Mouse (Mus musculus) MN1 (cell line): Measurements from ENCODE around the gene Tfpi.

Experiments used
- DNase-seq: peaks from one replicate; pipeline ENCODE4 v3.0.0-alpha.2; 2016; ENCODE audit warnings: low spot score

Tfpi gene

GRCm38 (mm10) chr2:84473941-84474530, 2.5 kb downstream of the Tfpi start:
- no peak for DNase-seq

DNA sequence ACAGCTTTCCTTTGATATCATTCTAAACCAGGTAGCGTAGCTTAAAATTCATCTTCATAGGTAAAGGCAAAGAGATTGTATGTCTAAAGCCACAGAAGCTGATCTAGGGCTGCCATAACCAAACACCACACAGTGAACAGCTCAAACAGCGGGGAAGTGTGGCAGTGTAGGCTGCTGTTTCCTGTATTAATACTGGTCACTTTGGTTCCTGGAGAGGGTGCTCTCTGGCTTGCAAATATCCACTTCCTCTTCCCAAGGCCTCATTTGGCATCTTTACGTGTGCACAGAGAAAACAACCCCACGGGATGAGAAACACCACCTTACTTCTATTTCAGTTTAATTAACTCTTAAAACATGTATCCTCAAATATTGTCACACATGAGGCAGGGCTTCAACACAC, 9.2 kb downstream of the Tfpi start:
- no peak for DNase-seq

GRCm38 (mm10) chr2:84464956-84465355, 11.6 kb downstream of the Tfpi start:
- DNase-seq: no peak

DNA sequence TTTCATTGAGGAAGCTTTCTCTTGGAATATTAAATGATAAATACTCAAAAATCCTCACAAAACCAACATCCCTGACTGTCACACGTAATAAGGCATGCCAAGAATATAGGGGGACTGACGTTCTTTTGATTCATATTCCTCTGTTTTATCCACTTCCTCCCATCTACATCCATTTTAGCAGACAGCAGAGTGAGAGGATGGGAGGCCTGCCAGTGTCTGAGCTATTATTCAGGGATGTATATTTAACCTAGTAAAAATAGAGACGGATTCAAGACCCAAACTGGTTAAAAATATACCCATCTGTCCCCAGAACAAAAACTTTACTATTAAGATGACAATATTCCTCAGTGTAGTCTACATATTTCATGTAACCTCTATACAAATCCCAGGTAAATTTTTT, 14.2 kb downstream of the Tfpi start:
- DNase-seq: no peak

DNA sequence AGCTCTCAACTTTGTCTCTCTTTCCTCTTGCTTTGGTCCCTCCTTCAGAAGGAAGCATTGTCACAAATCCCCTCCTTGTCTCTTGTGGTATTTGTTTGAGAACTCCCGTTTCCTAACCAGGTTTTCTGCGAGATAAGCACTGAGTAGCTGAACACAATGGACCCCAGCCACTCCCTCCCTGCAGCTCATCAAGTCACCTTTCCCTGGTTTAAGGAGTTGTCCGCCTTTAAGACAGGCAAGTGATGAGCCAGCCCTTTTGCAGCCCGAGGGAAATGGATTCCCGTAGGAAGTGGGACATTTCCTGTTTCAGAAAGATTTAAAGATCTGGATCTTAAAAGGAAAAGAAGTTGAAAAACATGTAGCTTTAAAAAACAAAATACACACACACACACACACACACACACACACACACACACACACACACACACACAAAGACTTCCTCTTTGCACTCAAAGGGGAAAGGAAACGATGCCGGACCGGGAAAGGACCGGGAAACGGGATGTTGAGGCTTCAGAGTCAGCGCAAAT, 16.9 kb downstream of the Tfpi start:
- no peak for DNase-seq

DNA sequence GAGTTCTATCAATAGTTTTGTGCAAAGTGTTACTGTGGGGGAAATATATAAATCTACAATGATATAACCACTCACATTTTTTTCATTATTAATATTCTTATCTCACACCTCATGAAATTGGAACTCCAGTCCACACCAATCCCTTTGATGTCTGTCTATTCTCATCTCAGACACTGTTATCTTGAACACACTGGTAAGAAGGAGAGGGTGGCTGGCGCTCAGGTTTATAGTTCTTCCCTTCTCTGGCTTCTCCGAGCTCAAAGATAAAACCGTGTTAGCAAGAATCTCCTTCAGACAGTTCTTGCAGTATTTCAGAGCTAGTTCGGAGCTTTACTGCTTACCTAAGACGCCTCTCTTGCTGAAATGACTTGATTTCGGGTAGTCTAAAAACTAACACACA, 19.4 kb downstream of the Tfpi start:
- DNase-seq: no peak

DNA sequence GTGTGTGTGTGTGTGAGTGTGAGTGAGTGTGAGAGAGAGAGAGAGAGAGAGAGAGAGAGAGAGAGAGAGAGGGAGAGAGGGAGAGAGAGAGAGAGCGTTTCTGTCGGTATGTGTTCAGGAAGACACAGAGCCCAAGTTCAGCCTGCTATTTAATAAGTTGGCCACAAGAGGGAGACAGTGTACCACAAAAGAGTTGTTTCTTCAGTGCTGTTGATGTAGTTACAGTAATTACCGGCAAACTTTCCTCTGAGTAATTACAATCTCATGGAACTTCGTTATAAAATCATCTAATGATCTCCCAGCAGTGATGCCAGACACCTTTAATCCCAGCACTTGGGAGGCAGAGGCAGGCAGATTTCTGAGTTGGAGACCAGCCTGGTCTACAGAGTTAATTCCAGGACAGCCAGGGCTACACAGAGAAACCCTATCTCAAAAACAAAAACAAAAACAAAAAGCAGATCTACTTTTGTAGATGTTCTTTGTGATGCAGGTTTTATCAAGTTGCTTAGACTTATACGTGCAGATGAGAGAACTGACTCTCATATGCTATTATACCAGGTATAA, 21.3 kb downstream of the Tfpi start:
- DNase-seq: peak; percentile 80

GRCm38 (mm10) chr2:84454551-84455235, 21.9 kb downstream of the Tfpi start:
- DNase-seq: no peak

- DNase-seq: peak; percentile 58
Measured at GRCm38 (mm10) chr2:84454051-84454450, 22.5 kb downstream of the Tfpi start.

GRCm38 (mm10) chr2:84445499-84445898, 31.1 kb downstream of the Tfpi start:
- DNase-seq: no peak

DNA sequence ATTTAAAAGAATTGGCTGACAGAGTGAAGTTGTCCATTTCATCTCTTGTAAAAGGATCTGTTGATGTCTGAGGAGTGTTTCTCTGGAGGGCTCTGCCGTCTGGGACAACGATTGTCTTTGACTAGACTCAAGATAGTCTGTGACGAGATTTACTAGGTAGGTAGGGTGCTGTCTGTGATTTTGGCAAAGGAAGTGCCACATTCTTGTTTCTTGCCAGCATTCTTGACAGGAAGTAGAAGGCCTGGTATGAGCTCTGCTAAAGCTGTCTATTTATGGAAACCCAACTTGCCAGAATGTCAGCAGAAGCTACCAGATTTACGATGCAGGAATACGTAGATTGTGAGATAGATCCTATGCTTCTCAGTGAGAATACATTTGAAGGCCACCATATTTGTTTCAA, 34.6 kb downstream of the Tfpi start:
- DNase-seq: no peak

GRCm38 (mm10) chr2:84429724-84430123, 46.9 kb downstream of the Tfpi start:
- peak; percentile 62 for DNase-seq

- no peak for DNase-seq
Measured at GRCm38 (mm10) chr2:84428836-84429235, 47.7 kb downstream of the Tfpi start.

GRCm38 (mm10) chr2:84426531-84426930, 50.0 kb downstream of the Tfpi start:
- no peak for DNase-seq

DNA sequence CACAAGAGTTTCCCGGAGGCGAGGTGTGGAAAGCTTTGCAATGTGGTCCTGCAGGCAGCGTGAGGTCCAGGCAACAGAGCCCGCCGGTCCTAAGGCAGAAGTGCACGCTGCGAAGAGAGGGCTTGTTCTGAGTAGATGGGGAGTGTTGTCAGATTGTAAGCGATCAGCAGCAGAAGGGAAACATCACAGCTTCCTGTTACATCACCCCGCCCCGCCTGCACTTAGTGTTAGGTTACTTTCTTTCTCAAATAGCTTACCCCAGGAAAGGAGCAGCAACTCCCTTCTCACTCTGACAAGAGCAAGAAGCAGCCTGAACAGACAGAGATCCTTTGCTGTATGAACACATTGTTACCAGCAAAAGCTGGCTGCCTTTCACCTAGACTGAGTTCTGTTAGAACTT, 51.4 kb downstream of the Tfpi start, which contains the start of gene Calcrl:
Gene Calcrl (minus strand): TSS at position 274 of the 400 bp plus-strand sequence.
- peak; percentile 11 for DNase-seq

GRCm38 (mm10) chr2:84416501-84416900, 60.1 kb downstream of the Tfpi start:
- DNase-seq: no peak

GRCm38 (mm10) chr2:84409796-84410592, 66.6 kb downstream of the Tfpi start:
- DNase-seq: no peak

GRCm38 (mm10) chr2:84404834-84405233, 71.7 kb downstream of the Tfpi start:
- no peak for DNase-seq

GRCm38 (mm10) chr2:84402713-84403112, 73.9 kb downstream of the Tfpi start:
- no peak for DNase-seq

GRCm38 (mm10) chr2:84396557-84396956, 80.0 kb downstream of the Tfpi start:
- DNase-seq: no peak

GRCm38 (mm10) chr2:84393236-84393635, 83.3 kb downstream of the Tfpi start:
- no peak for DNase-seq

DNA sequence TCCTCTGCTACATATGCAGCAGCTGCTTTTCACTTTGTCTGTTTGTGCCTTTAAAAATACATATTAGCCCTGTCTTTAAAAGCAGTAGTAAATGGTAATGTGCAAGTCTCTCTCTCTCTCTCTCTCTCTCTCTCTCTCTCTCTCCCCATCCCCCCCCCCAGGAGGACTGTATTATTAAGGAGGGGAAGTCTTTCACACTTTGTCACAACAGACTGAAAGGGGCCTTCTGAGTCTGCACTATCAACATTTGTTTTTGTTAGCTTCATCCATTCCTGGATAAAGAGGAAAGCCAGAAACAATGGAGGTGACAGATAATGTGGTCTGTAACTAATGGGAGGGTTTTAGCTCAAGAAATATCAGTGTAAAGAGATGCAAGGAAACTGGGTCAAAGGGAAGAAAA, 87.5 kb downstream of the Tfpi start:
- DNase-seq: no peak
